Mouse (Mus musculus): ENCODE results near the gene Eef2.
"Not testable (repeated sequence)": the region's sequence is repeated elsewhere in the genome, so short reads cannot be mapped to it uniquely, and the experiment has no call there.

Eef2 gene

GRCm38 (mm10) chr10:81198230-81198629 lies 21.8 kb downstream of the Eef2 start:
- in situ Hi-C loops (cut with MboI; ENCODE audit: low sequenced_read_pairs), result loop anchor here (10.0 kb wide), 1 partner anchor 147 kb away; the partner anchor contains the start of gene Gipc3

DNA sequence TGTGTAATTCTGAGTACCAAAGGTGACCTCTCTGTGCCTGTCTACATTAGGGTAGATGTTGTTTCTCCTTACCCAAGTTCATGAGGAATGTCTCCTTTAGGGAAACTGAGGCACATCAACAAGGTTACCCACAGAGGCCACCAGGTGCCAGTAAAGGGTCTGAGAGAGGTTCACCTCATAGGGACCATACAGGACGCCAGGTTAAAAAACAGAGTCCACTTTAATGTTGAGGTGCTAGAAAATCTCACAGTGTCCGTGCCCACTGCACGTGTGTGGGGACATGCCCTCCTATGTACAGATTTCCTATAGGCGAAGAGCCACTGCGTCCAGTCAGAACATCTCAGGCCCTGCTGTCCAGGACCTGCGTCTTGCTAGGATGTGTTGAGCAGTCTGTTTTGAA lies 22.6 kb downstream of the Eef2 start:
- in situ Hi-C loops (cut with MboI; ENCODE audit: low sequenced_read_pairs), result loop anchor here (10.0 kb wide), 1 partner anchor 146 kb away; the partner anchor contains the start of gene Gipc3

DNA sequence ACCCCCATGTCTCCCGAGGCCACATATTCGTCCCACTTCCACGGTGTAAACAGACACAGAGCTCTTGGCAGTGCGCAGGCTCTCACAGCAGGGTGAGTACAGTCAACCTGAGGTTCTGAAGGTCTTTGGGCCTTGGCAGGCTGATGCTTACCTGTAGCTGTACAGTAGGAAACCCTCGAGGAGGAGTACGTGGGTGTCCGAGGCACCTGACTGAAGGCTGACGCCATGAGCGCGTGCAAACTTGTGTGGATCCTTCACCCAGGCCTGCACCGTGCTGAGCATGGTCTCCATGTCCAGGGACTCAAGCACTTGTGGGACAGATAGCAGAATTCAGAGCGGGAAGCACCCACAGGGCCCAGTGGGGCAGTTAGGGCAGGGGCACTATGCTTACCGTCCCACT lies 23.7 kb downstream of the Eef2 start:
- in situ Hi-C loops (cut with MboI; ENCODE audit: low sequenced_read_pairs), result no loop called here

GRCm38 (mm10) chr10:81200605-81201287 lies 24.3 kb downstream of the Eef2 start:
- in situ Hi-C loops (cut with MboI; ENCODE audit: low sequenced_read_pairs), result no loop called here

DNA sequence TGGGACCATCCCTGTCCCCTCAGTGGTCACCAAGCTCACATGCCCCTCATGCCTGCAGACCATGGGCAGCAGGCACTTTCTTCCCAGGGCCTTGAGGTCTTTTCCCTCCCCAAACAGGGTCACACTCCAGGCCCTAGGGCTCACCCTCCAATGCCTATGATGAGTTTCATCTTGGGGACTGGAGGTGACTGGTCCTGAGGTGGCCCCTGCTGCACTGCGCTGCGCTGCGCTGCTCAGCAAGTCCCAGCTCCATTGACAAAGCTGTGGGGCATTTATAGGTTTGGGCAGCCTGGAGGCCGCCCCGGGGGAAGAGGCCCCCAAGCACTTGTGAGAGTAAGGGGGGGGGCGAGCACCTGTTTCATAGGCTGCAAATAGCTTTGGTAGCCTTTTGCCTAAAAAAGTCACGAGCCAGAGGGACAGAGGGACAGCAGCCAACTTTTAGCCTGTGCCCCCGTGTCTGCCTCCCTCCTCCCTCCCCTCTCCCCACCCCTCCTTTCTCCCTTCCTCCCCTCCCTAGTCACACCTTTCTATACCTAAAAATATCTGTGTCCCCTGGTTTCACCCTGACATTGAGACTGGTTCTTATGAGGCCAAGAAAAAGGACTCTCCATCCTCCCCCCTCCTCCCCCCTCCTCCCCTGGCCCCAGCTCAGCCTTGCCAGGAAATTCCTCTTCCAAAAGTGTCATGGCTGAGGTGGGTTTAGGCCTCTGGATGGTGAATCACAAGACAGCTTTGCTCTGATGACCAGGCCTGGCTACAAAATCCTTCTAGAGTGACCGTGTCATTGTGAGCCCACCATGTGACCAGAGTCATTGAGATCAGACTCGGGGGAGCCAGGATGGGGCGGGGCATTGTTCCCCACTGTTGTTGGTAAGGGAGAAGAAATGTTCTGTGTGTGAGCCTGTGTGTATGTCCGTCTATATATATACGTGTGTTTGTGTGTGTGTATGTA lies 25.7 kb downstream of the Eef2 start, which contains the start of gene Nmrk2:
Nmrk2 (minus strand) TSS at position 245 of the 952 bp plus-strand sequence.
- in situ Hi-C loops (cut with MboI; ENCODE audit: low sequenced_read_pairs), result no loop called here

GRCm38 (mm10) chr10:81202978-81203720 lies 26.7 kb downstream of the Eef2 start:
- in situ Hi-C loops (cut with MboI; ENCODE audit: low sequenced_read_pairs), result no loop called here

GRCm38 (mm10) chr10:81204137-81204536 lies 27.7 kb downstream of the Eef2 start:
- in situ Hi-C loops (cut with MboI; ENCODE audit: low sequenced_read_pairs), result no loop called here

- in situ Hi-C loops (cut with MboI; ENCODE audit: low sequenced_read_pairs), result no loop called here
These were observed 33.7 kb downstream of the Eef2 start for GRCm38 (mm10) chr10:81210154-81210553.

GRCm38 (mm10) chr10:81216260-81216659 lies 39.8 kb downstream of the Eef2 start:
- in situ Hi-C loops (cut with MboI; ENCODE audit: low sequenced_read_pairs), result no loop called here

DNA sequence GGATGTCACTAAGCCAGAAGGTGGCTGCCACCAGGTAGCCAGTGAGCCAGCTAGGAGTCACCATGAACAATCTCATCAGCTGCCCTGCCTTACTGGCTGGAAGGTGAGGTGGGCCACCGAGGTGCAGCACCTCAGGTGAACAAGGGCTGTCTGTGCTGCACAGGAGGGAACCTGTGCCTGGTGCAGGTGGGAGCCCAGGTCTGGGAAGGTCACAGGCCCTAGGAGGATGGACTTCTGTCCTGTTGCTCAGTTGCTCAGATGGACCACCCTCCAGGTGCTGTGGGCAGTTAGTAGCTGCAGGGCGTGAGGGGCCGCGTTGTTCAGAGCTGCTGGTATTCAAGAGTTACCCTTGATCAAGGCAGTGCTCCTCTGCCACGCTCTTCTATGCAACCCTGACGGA lies 40.4 kb downstream of the Eef2 start:
- in situ Hi-C loops (cut with MboI; ENCODE audit: low sequenced_read_pairs), result no loop called here

GRCm38 (mm10) chr10:81217267-81217666 lies 40.8 kb downstream of the Eef2 start:
- in situ Hi-C loops (cut with MboI; ENCODE audit: low sequenced_read_pairs), result not testable (repeated sequence)

- in situ Hi-C loops (cut with MboI; ENCODE audit: low sequenced_read_pairs), result no loop called here
These were observed 41.5 kb downstream of the Eef2 start for GRCm38 (mm10) chr10:81217964-81218363.

DNA sequence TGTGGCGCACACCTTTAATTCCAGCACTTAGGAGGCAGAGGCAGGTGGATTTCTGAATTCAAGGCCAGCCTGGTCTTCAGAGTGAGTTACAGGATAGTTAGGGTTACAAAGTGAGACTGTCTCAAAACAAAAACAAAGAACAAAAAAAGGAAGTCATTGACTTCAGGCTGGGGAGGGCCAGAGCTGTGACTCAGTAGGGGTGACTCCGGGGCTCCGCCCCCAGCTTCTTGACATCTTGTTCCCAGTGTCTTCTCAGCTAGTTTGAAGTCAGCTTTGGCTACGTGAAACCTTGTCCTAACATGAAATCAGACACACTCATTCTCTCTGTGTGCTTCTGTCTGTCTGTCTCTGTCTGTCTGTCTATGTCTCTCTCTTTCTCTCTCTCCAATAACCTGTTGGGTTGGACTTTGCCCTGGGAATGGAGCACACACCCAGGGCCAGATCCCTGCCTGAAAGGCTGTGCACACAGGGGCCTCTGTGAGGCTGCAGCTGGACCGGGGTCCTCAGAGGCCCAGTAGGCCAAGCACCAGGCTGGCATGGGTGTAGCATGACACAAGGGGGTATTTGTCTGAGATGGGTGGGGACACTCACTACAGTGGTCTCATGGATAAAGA lies 45.1 kb downstream of the Eef2 start:
- in situ Hi-C loops (cut with MboI; ENCODE audit: low sequenced_read_pairs), result no loop called here

- in situ Hi-C loops (cut with MboI; ENCODE audit: low sequenced_read_pairs), result not testable (repeated sequence)
These were observed 47.3 kb downstream of the Eef2 start for GRCm38 (mm10) chr10:81223731-81224130.

DNA sequence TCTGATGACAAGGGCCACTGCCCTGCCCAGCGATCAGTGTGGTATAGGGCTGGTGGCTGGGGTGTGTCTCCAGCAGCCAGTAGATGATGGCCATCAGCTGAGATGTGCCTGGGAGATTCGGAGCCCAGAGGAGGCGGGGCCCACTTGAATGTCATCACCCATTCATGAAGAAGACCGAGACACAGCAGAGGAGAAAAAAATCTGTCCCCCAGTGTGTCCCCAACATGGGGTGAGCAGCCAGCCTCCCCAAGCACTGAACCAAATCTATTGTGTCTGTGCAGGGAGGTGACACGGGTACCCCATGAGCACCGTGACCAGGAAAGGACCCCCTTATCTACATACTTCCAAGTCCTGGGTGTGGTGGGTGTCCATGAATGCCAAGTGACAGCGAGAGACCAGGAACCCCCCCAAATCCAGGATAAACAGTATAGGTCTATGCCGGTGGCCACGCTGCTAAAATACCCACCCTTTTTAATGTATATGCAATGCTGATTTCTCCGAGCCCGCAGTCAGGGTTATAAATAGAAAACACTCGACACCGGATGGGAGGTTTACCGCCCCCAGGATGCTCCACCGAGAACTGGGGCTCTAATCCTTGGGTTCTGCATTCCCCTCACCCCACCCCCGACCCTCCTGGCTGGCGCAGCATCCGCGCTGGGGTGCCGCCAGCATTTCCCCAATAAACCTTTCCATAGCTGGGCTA lies 53.5 kb downstream of the Eef2 start:
- in situ Hi-C loops (cut with MboI; ENCODE audit: low sequenced_read_pairs), result no loop called here

GRCm38 (mm10) chr10:81230438-81231332 lies 54.3 kb downstream of the Eef2 start, which contains the start of gene Atcay:
Gene Atcay, minus strand, starts transcription at chr10:81230833.
- in situ Hi-C loops (cut with MboI; ENCODE audit: low sequenced_read_pairs), result no loop called here

- in situ Hi-C loops (cut with MboI; ENCODE audit: low sequenced_read_pairs), result no loop called here
These were observed 55.0 kb downstream of the Eef2 start for GRCm38 (mm10) chr10:81231436-81231835.
